Mouse (Mus musculus) hindlimb bud, embryonic 11.5 days (tissue): Measurements from ENCODE around the gene Vmn1r46.
"Not testable (repeated sequence)": the region's sequence is repeated elsewhere in the genome, so short reads cannot be mapped to it uniquely, and the experiment has no call there.

Source experiments
- DNase-seq: peaks from one replicate; pipeline ENCODE4 v3.0.0-alpha.2; 2012; ENCODE audit warnings: low read depth, low spot score; ENCODE audit errors: extremely low spot score

The Vmn1r46 gene

GRCm38 (mm10) chr6:89969013-89969412 lies at the start of gene Vmn1r46:
TSS of gene Vmn1r46 (plus strand) at chr6:89969313.
- no peak for DNase-seq

GRCm38 (mm10) chr6:89940498-89940897 lies 28.6 kb upstream of the Vmn1r46 start, which contains the start of gene Vmn1r45:
TSS of gene Vmn1r45 (minus strand) at chr6:89940598.
- DNase-seq: not testable (repeated sequence)

GRCm38 (mm10) chr6:89940926-89941325 lies 28.2 kb upstream of the Vmn1r46 start:
- DNase-seq: no peak

GRCm38 (mm10) chr6:89953556-89953955 lies 15.6 kb upstream of the Vmn1r46 start:
- DNase-seq: no peak

- no peak for DNase-seq
These were observed 2.8 kb upstream of the Vmn1r46 start for GRCm38 (mm10) chr6:89966341-89966740.

GRCm38 (mm10) chr6:89985989-89986388 lies 16.9 kb downstream of the Vmn1r46 start:
- no peak for DNase-seq

- not testable (repeated sequence) for DNase-seq
These were observed 46.7 kb downstream of the Vmn1r46 start, which contains the start of gene Vmn1r47 for GRCm38 (mm10) chr6:90015847-90016246. TSS of gene Vmn1r47 (plus strand) at chr6:90016147.
